Mouse (Mus musculus): ENCODE data around the gene Pard6b. TPM values are rescaled to one million over a fixed set of nuclear protein-coding genes. Genes with fewer than 3 reads are reported as not detected.
A peak's percentile ranks its signal among the peaks of the same experiment; 100 is the strongest.

Pard6b gene
- total and polyA plus RNA-seq, 3 experiments, result 0.92 to 2.1 (median 1.9) TPM

DNA sequence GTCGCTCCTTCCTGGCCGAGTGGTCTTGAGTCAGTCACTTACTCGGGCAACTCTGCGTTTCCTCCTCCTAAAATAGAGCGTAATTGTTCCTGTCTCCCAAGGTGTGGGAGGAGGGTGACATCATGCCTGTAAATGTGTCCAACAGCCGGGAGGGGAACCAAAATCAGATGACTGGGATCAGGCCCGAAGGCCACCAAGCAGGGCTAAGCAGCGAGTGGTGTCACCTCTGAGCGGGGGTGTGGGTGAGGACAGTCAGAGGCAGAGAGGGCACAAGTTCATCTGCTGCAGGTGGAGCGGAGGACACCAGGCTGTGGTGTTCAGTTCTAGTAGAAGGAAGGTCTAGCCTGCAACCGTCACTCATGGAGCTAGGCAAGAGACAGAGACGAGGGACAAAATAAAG, 17.1 kb upstream of the Pard6b start:
- no peak for DNase-seq

DNA sequence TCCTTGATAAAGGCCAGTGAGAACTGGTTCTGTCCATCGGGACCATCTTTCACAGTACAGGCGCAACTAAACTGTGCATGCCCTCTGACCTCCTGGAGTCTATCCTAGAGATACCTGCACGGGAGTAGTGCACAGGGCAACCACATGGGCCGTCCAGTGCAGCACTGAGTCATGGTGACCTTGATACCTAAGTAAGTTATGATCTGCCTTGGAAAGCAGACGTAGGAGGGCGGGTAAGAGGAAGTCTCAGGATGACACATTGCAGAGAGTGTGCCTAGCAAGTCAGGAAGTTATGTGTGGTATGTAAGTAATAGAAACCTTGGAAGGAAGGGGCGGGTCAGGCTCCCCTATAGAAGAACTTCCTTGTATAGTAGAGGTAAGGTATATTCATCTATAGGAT, 15.3 kb upstream of the Pard6b start:
- DNase-seq, result peak; percentile 70

DNA sequence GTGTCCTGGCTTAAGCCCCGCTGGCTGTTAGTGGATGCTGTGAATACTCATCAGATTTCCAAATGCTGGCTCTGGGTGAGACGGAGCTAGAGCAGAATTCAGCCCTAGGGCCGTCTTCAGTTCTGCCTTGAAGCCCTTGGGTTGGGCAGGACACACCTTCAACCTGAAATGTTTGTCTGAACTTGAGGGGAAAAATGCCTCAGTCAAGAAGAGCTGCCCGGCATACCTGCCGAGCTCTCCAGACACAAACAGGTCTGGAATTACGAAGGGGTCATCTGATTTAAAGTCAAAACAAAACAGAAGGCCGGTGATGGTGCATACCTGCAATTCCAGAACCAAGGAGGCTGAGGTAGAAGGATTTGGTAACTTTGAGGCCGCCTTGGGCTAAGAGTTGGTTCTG, 14.0 kb upstream of the Pard6b start:
- no peak for DNase-seq

DNA sequence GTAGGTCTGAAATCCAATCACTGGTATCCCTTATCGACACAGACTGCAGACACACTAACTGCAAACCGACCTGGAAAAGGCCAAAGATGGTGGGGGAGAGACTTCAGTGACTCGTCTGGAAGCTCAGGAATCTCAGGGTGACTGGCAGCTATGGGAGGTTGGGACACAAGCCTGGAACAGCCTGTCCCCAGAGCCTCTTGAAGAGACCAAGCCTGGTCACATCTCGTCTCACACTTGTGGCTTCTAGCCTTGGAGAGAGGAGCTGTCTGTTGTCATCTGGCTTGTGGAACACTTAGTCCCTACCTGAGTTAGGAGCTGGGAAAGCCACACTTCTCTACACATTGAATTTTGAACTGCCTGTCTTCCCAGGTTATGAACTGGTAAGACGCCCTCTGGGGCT, 10.4 kb upstream of the Pard6b start:
- DNase-seq, result no peak

DNA sequence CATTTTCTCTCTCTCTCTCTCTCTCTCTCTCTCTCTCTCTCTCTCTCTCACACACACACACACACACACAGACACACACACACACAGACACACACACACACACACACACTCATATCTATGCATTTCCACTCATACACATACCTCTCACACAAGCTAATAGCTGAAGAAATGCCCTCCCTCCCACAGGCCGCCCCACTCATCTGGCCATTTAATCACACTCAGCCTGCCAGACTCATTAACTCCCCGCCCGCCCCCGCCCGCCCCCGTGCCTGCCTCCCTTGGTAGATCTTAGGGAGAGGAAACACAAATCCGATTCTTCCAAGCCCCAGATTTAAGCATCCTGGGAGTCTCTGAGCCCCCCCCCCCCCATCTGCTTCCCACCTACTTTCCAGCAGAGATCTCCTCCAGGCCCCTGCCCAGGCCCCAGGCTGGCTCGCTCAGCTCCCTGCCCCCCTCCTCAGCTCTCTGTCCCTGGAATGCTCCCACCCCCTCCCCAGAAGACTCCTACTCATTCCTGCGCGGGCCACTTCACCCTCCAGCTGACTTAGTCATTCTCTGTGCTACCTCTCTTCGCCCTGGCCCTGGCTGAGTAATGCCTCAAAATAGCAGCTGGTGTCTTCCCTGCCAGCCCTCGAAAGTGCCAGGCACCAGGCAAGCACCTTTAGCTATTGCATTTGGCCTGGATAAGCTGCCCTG, 8.2 kb upstream of the Pard6b start:
- DNase-seq, result peak; percentile 59

DNA sequence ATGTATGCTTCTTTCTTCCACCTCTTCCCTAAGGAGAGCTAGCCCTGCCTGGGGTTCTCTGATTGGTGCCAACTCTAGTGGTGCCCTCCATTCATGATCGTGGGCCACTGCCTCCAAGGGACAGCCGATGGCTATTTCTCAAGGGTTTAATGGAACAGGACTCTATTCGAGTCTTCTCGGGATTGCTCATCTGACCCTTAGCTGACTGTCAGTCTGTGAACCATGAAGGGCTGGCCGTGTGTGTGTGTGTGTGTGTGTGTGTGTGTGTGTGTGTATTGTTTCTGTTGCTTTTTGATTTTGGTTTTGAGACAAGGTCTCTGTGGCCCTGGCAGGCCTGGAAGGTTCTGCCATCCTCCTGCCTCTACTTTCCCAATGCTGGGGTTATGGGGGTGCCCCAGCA, 7.1 kb upstream of the Pard6b start:
- DNase-seq, result no peak

DNA sequence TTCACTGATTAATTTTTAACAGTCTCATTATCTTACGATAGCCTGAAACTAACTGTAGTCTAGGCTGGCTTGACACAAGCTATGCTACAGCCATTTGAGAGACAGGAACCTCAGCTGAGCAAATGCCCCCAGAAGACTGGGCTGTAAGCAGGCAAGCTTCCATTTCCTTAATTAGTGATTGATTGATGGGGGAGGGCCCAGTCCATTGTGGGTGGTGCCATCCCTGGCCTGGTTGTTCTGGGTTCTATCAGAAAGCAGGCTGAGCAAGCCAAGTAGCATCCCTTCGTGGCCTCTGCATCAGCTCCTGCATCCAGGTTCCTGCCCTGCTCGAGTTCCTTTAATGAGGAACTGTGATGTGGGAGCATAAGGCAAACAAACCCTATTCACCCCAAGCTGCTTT, 6.3 kb upstream of the Pard6b start:
- DNase-seq, result no peak

DNA sequence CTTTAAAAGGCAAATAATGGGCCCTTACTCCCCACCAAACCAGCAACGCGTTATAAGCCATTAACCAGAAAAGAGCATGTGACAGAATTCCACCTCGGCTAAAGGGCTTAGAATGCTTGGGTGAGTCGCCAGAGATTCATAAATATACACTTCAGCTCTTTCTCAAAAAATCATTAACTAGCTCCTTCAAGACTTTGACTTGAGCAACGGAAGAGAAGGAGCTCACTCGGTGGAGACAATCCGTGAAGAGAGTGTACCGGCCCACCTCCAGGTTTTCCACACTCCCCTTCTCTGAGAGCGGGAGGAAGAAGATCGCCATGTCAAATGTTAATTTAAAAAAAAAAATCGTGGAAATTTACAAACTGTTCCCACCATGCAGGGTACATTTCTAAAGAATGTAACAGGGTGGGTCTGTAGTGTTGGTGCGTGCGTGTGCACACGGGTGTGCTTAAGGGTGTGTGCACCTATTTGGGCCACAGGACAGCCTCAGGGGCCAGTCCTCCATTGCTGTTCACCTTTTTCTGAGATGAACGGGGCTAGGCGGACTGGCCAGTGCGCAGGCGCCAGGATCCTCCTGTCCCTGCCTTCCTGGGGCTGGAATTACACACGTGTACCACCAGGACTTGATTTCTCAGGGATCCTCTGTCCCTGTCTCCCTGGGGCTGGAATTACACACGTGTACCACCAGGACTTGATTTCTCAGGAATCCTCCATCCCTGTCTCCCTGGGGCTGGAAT, 3.8 kb upstream of the Pard6b start:
- DNase-seq, result no peak

DNA sequence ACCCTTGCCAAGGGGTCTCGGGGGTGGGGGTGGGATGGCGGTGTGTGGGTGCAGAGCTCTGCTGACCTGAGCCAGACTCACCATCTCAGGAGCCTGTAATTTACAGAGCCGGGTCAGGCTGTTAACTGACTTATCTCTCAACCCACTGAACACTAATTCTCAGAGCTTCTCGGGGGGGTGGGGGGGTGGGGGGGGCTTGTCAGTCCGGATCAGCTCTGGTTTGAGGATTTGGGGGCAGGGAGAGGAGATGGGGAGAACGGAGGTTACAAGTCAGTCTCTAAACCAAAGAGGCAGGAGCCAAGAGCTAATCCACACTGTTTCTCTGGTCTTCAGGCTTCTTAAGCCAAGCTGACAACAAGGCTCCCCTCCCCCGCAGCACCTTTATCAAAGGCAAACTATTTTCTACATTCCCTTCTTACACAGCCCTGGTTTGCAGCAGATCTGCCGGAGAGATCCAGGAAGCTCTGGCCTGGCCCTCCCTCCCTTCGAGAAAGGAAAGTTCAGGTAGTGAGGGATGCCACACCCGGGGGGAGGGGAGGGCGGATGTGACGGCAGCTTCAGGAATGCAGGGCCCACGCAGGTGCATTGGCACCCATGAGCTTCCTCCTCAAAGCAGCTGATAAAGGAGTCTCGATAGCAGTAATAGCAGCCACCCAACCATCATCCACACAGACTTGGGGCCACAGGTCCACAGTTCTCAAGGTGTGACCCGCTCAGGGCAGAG, 2.5 kb upstream of the Pard6b start:
- DNase-seq, result no peak

DNA sequence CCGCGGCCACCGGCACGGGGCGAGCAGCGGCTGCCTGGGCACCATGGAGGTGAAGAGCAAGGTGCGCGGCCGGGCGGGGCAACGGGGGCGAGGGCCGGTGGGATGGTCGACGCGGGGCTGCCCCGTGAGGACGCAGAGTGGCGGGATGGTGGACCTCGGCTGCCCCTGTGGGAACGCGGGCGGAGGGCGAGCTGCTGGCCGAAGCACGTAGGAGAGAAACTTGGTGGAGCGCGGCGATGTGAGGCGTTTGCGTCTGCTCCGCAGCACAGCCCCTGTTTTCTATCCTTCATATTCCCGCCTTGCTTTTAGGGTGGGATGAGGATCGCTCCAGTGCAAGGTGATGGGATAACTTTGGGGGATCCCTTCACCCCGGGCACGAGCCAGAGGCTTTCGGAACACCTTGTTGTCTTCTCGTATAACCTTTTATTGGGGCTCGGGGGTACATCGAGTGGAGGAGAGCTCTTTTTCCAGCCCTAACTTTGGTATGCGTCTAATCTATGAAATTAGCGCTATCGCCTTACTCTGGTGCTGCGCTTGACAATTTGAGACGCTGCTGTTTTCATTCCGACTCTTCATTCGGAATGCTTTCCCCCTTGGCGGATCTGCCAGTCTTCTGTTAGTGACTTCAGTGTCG, 612 bp downstream of the Pard6b start:
- DNase-seq, result no peak

DNA sequence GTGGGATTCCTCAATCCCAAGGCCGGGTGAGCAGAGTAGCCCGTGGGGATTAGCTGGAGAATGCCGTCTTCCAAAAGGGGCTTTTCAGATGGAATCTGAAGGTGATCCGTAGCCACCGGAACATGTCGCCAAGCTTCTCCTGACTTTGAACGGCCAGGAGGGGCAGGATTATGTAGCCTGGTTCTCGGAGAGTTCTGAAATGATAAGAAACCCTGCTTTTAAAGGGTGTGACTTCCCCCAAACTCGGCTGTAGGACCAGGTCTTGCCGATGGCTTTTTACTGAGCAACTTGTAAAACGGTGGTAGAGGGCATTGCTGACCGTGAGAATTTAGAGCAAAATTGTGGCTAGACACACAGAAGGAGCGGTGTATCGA, 1.1 kb downstream of the Pard6b start:
- no peak for DNase-seq

DNA sequence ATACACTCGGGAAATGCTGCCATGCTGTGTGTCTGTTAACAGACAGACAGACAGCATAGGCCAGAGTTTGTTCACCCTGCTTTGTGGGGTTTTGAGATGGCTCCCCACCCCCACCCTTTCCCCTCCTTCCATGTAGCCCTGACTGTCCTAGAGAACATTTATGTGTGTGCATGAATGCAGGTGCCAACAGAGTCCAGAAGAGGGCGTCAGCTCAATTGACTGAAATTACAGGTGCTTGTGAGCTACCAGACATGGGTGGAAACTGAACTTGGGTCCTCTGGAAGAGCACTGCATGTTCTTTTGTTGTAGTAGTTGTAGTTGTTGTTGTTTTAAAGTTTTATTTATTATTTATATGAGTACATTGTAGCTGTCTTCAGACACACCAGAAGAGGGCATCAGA, 2.8 kb downstream of the Pard6b start:
- DNase-seq, result no peak

DNA sequence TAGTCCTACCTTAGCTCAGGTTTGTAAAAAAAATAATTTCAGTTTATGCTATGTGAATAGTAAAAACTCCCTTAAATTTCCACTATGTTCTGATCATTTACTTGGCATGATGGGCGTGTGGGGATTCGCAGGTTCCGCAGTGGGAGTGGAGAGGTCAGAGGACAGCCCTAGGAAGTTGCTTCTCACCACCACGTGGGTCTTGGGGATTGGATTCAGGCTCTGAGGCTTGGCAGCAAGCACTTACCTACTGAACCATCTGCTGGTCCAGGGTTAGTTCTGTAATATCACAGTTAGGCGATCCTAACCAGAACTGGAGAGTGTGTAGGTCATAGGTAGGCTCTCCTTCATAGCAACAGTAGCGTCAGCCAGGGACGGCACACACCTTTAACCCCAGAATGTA, 3.4 kb downstream of the Pard6b start:
- no peak for DNase-seq

DNA sequence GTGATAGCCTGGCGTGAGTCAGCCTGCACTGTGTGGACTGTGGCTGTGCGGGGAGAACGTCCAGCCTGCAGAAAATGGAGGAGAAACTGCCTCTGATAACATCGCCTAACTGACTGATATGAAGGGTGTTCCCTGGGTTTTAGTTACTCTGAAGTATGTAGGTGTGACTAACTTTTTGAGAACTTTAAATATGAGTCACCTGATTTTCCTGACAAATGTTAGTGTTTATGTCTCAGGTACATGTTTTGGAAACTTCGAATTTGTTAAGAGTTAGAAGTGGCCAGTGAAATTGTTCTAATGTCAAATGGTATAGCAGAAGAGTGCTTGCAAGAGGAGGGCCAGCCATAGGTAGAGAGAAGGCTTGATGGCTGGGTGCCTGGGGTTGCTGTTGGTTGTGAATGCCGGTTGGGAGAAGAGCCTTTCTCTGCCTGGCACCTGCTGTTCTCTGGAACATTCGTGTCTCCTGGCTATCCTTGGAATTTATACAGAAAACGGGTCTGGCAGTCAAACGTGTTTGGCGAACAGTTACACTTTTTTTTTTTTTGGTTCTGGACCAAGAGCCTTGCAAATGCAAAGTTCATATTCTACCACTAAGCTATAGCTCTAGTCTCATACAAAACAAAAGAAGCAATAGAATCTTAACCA, 4.9 kb downstream of the Pard6b start:
- no peak for DNase-seq

DNA sequence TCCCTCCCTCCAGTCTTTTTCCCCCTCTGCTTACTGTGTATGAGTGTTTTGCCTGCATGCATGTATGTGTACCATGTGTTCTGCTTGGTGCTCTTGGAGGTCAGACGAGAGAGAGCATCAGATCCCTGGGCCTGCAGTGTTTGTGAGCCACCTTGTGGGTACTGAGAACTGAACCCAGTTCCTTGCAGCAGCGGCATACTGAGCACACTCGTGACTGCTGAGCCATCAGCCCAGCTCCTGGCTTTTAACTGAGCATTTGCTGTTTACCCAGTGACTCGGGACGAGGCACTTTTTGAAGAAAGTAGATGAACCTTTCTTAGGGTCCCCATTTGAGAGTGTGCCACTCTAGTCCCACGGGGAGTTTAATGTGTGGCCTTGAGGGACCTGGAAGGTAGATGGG, 5.5 kb downstream of the Pard6b start:
- DNase-seq, result no peak

DNA sequence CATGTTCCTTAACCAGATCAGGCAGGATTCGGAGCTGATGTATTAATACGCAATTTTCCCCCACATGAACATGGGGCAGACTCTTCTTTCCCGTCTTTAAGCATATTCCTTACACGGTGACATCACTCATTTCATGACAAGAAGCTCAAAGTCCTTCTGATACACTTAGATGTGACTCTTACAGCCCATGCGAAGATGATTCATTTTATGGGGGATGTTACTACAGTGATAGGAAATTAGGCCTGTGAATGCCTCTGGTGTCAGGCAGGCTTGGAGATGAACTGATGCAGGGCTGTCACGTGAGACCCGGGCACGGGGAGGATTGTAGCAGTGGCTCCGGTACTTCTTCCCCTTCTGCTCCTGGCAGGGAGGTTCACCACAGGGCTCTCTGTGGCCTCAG, 6.0 kb downstream of the Pard6b start:
- DNase-seq, result no peak

DNA sequence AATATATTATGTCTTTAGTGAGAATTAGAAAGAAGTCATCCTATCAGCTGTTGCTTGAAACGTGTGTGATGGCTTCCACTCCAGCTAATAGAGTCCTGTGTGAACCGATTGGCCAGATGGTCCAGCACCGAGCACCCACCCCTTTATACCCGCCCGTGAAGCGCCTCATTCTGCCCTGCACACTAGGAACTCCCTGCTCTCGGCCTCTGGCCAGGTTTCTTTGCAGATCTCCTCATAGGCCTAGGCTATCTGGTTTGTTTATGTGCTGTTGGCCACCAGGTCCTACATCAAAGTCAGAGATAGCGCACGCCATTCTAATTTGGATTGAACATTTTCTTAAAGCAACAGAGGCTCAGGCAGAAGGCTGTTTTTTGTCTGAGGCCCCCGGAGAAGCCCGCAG, 10.8 kb downstream of the Pard6b start:
- no peak for DNase-seq

DNA sequence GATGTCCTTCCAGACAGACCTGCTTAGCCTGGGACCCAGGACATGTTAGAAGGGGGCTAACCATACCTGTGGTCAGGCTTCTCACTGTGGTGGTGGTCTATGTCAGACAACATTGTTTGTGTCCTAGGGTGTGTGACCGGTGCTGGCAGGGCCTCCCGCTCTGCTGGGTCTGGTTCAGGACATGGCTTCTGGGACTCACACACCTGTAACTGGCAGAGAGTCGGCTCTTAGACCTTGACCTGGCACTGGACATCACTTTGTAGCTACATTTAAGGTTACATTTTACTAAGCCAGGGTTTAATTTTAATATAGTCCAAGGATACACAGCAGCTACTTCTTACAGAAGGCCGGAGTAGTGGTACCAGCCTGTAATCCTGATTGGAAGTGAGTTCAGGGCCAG, 12.3 kb downstream of the Pard6b start:
- DNase-seq, result no peak

DNA sequence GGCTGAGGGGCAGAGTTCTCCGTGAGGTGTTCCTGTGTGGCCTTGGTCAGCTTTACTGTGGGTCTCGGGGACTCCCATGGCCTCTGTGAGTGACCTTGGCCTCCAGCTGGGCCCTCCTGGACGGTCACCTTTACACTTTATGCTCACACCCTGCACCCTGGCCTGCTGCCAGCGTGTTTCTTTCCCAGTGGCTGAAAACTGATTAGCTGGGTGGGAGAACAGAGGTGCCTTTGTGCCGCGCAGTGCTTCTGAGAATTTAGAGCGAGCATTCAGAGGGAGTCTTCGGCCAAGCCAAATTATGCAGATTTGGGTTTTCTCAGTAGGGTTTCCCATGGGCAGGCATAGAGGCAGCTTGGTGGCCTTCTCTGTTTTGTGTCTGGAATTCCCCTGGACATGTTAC, 14.3 kb downstream of the Pard6b start:
- DNase-seq, result no peak

DNA sequence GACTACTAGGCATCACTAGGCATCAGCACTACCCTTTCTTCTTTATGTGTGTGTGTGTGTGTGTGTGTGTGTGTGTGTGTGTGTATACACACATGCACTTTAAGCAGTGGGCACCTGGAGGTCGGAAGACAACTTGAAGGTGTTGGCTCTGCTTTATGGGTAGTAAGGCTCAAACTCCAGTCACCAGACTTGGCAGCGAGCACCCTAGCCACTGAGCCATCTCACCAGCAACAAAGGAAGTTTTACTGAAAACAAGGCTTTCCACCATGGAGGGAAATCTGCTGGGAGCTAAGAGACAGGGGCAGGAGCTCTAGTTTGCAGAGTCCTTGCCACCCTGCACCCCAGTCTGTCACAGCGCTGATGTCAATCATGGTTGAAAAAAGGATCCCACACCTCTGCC, 15.7 kb downstream of the Pard6b start:
- no peak for DNase-seq

DNA sequence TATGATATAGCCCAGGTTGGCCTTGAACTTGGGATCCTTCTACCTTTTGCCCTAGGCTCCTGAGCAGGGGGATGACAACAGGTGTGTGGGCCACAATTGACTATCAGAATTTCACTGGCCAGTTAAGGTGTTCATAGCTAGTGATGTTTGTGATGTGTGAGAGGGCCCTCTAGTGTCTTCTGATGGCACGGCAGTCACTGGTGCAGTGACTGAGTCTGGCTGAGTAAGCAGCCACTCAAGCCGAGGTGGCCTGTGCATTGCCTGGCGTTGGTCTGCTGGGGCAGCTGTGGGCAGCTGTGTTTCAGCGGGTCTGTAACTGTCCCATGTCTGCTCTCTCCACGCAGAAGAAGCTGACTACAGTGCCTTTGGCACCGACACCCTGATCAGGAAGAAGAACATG, 17.2 kb downstream of the Pard6b start:
- DNase-seq, result peak; percentile 68

DNA sequence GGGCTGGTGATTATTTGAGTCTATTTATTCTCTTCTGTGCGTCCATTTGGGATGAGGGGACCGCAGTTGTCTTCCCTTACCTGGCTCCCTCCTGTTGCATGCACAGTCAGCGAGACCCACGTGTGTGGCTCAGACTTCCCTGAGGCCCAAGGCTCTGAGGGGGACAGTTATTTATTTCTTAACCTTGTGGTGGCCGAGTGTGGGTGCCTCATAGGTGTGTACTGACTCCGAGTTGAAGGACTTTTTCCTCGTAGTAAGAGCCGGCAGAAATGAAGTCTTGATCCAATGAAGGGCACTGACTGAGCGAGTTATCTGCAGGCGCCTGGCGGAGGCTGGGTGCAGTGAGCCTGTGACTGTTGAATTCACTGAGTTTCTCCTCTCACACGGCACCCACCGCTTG, 19.2 kb downstream of the Pard6b start:
- no peak for DNase-seq

DNA sequence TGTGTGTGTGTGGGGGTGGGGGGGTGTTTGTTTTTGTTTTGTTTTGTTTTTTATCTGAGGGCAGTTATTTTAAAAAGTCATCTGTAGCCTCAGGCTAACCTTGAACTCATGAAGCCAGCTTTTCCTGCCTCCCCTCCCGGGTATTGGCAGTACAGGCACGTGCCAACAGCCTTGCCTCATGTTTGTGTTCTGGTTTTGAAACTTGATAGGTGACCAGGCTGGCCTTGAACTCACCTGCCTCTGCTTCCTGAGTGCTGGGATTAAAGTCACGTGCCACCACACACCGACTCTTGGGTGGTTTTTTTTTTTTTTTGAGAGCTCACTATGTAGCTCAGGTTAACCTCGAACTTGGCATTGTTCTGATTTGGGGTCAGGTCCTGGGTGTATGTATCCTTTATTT, 21.0 kb downstream of the Pard6b start:
- no peak for DNase-seq
